Mouse (Mus musculus): ENCODE measurements at regions not wholly inside any gene's neighbourhood (a gene's known extent, or its start where the extent isn't known, plus 50 kb on each side); places are given as distances from the start of the nearest gene placed in this dataset.

DNA sequence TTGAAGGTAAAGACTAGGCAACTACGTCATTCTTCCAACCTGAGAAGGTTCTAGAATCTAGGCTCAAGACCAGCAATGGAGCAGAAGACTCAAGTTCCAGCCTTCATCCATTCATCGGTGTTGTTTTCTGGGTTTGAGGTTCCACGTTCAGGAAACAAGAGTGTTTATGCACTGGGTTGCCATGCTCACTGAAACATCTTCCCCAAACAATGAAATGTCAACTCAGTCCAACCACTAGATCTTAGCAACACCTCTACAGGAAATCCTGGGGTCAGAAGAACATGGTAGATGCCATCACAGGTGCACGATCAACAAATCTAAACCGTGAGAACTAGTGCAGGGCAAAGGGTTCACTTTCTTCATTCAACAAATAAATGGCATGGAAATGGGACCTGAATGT is 304.8 kb upstream of the Klf3 start:
- TF ChIP-seq CTCF (IDR thresholded peaks at IDR 0.05 in 2 of 3, conservative IDR thresholded peaks at IDR 0.05 in 1 of 3; ENCODE audit: control insufficient read depth in 1 of 3, insufficient read depth in 1 of 3, low read depth in 2 of 3, low read length in 3 of 3, poor library complexity in 1 of 3, severe bottlenecking in 1 of 3) = no peak
- no peak for TF ChIP-seq SIN3A (IDR thresholded peaks at IDR 0.05; ENCODE audit: low read length)

Data from MEL (cell line).